Mouse (Mus musculus) liver, embryonic 18 days (tissue): ENCODE results near the gene Zfp981. TPM values are rescaled to one million over a fixed set of nuclear protein-coding genes. Genes with fewer than 3 reads are reported as not detected.

ENCODE experiments used
- polyA plus RNA-seq: library from polyadenylated mRNA; depleted of rRNA; stranded (reverse); fragments of >200 nt; gene quantifications from 2 replicates; pipeline ENCODE4 v1.2.3, GENCODE M21; 2012; rRNA removed

Zfp981 gene
- 0.01 TPM in 1 of 2 replicates, not detected in the other for polyA plus RNA-seq

GRCm38 (mm10) chr4:146501727-146502126 is at the start of gene Zfp981:
Gene Zfp981, plus strand, starts transcription at chr4:146502027.

Other genes starting within 250 kb of the Zfp981 start
- 0.92 and 0.94 TPM in 2 replicates for gene Zfp992, start 53.0 kb upstream of the Zfp981 start, polyA plus RNA-seq
- 0.94 and 2.0 TPM in 2 replicates for gene Zfp993, start 108.9 kb downstream of the Zfp981 start, polyA plus RNA-seq